ENCODE assay signal across 10 mouse cellular contexts in genomic region chr14:79180078-79180730, GRCm38 (mm10).
A peak's percentile ranks its signal among the peaks of the same experiment; 100 is the strongest.
DNase-seq lines count a peak whose midpoint lies in the region; ATAC-seq lines count a peak whose summit lies in the region.
"Had no signal": no experiment of that assay in that cellular context is flagged by ENCODE, and none has a peak within 500 bp of the region (broad histone marks: within the 10 kb centered on the region; RNA-seq: fewer than 3 reads in every experiment).

No protein-coding gene starts in this region.

- H3K27me3 ChIP-seq in heart, embryonic 13.5 days (replicated peaks): no peaks in the 10 kb centered on the region
- H3K27me3 ChIP-seq in limb, embryonic 15.5 days: no peaks in the 10 kb centered on the region
- H3K27me3 ChIP-seq in hindbrain, embryonic 12.5 days: no peaks in the 10 kb centered on the region

- no peak overlapping the region for H3K9ac ChIP-seq in heart, embryonic 13.5 days
- no peak overlapping the region for H3K9ac ChIP-seq in limb, embryonic 15.5 days
- H3K9ac ChIP-seq in hindbrain, embryonic 12.5 days: no peak overlapping the region

- H3K27ac ChIP-seq in heart, embryonic 13.5 days (replicated peaks): peak overlapping the region; percentile 40; the same call in 1 of the 2 replicates
- peak overlapping the region; percentile 70 for H3K27ac ChIP-seq in limb, embryonic 15.5 days
- H3K27ac ChIP-seq in hindbrain, embryonic 12.5 days: no peak overlapping the region

- ATAC-seq in CD4-positive, CD25-positive, alpha-beta regulatory T cell, adult 4 months: peak; percentile 73
- no peak for ATAC-seq in heart, embryonic 13.5 days (ENCODE audit: extremely low read depth, insufficient number of reproducible peaks, low FRiP score, low TSS enrichment)
- ATAC-seq in limb, embryonic 15.5 days (ENCODE audit: insufficient number of reproducible peaks, low FRiP score, low TSS enrichment, low read depth): peak; percentile 79; the same call in 1 of the 2 replicates
- ATAC-seq in hindbrain, embryonic 12.5 days (ENCODE audit: low FRiP score): no peak
- ATAC-seq: midbrain, embryonic 16.5 days had no signal

- H3K4me2 ChIP-seq in heart, embryonic 13.5 days: no peak overlapping the region
- H3K4me2 ChIP-seq in limb, embryonic 15.5 days: no peak overlapping the region
- H3K4me2 ChIP-seq in hindbrain, embryonic 12.5 days (replicated peaks): no peak overlapping the region

- peaks cover 30% of the 10 kb centered on the region for H3K4me1 ChIP-seq in heart, embryonic 13.5 days
- H3K4me1 ChIP-seq in limb, embryonic 15.5 days: peaks cover 21% of the 10 kb centered on the region
- H3K4me1 ChIP-seq in hindbrain, embryonic 12.5 days: peaks cover 8% of the 10 kb centered on the region; the same call in 1 of the 2 replicates

- H3K36me3 ChIP-seq in heart, embryonic 13.5 days: peaks cover 12% of the 10 kb centered on the region
- H3K36me3 ChIP-seq in limb, embryonic 15.5 days: peaks cover 4% of the 10 kb centered on the region; the same call in 1 of the 2 replicates
- 0 out of 2 replicates have a peak, but pooled peaks cover 5% of the 10 kb centered on the region for H3K36me3 ChIP-seq in hindbrain, embryonic 12.5 days

- peaks cover 5% of the 10 kb centered on the region; the same call in 1 of the 2 replicates for H3K9me3 ChIP-seq in heart, embryonic 13.5 days
- H3K9me3 ChIP-seq in limb, embryonic 15.5 days: no peaks in the 10 kb centered on the region
- no peaks in the 10 kb centered on the region for H3K9me3 ChIP-seq in hindbrain, embryonic 12.5 days (replicated peaks)

- no peak overlapping the region for H3K4me3 ChIP-seq in heart, embryonic 13.5 days
- H3K4me3 ChIP-seq in limb, embryonic 15.5 days: no peak overlapping the region
- no peak overlapping the region for H3K4me3 ChIP-seq in hindbrain, embryonic 12.5 days

- DNase-seq in gastrocnemius, postnatal 25 days: peak; percentile 39
- no peak for DNase-seq in gastrocnemius, postnatal 4 days (ENCODE audit: low spot score in 2 of 2)
- no peak for DNase-seq in spleen, adult 12 weeks (ENCODE audit: low spot score)
- no peak for DNase-seq in MN1 (ENCODE audit: low spot score)
- DNase-seq: cerebellum, adult 9-11 months had no signal

- 51% methylated on average over 12 of the region's 12 CpGs for WGBS in heart, embryonic 13.5 days
- 23% methylated on average over 12 of the region's 12 CpGs for WGBS in limb, embryonic 15.5 days
- 62% methylated on average over 12 of the region's 12 CpGs for WGBS in hindbrain, embryonic 12.5 days

Comparison
In these comparisons a context has a peak if more than half of its experiments do, and no peak if none do; other contexts are left out.
1. ATAC-seq: peak in CD4-positive, CD25-positive, alpha-beta regulatory T cell, adult 4 months (single experiment) and limb, embryonic 15.5 days (single experiment); none in heart, embryonic 13.5 days (single experiment) and hindbrain, embryonic 12.5 days (single experiment).